Comparison of ENCODE assay signal across 14 mouse cellular contexts in genomic region chr17:43362881-43363280, GRCm38 (mm10). TPM values are rescaled to one million over a fixed set of nuclear protein-coding genes. Genes with fewer than 3 reads are reported as not detected.
DNase-seq lines count a peak whose midpoint lies in the region; ATAC-seq lines count a peak whose summit lies in the region.
"Had no signal": no experiment of that assay in that cellular context is flagged by ENCODE, and none has a peak within 500 bp of the region (broad histone marks: within the 10 kb centered on the region; RNA-seq: fewer than 3 reads in every experiment).

No protein-coding gene starts in this region.

- H3K4me2 ChIP-seq in kidney, embryonic 15.5 days, result peak overlapping the region; percentile 43
- H3K4me2 ChIP-seq in lung, embryonic 15.5 days, result peak overlapping the region; percentile 50
- H3K4me2 ChIP-seq in intestine, embryonic 15.5 days (replicated peaks), result peak overlapping the region; percentile 14; the same call in 1 of the 2 replicates

- no peak overlapping the region for H3K9ac ChIP-seq in kidney, embryonic 15.5 days
- H3K9ac ChIP-seq in lung, embryonic 15.5 days, result no peak overlapping the region
- H3K9ac ChIP-seq in intestine, embryonic 15.5 days, result no peak overlapping the region
- H3K9ac ChIP-seq: liver, embryonic 14.5 days had no signal

- peaks cover 57% of the 10 kb centered on the region for H3K4me1 ChIP-seq in heart, embryonic 10.5 days
- H3K4me1 ChIP-seq in kidney, embryonic 15.5 days, result peaks cover 59% of the 10 kb centered on the region
- H3K4me1 ChIP-seq in lung, embryonic 15.5 days, result peaks cover 37% of the 10 kb centered on the region
- 0 out of 2 replicates have a peak, but pooled peaks cover 9% of the 10 kb centered on the region for H3K4me1 ChIP-seq in intestine, embryonic 15.5 days (replicated peaks)

- H3K27me3 ChIP-seq in heart, embryonic 10.5 days (ENCODE audit: insufficient read depth, poor library complexity, severe bottlenecking), result 0 out of 2 replicates have a peak, but pooled peaks cover 5% of the 10 kb centered on the region
- H3K27me3 ChIP-seq in kidney, embryonic 15.5 days, result no peaks in the 10 kb centered on the region
- no peaks in the 10 kb centered on the region for H3K27me3 ChIP-seq in lung, embryonic 15.5 days
- H3K27me3 ChIP-seq in intestine, embryonic 15.5 days (replicated peaks), result no peaks in the 10 kb centered on the region

- H3K36me3 ChIP-seq in heart, embryonic 10.5 days, result no peaks in the 10 kb centered on the region
- no peaks in the 10 kb centered on the region for H3K36me3 ChIP-seq in kidney, embryonic 15.5 days
- H3K36me3 ChIP-seq in lung, embryonic 15.5 days, result no peaks in the 10 kb centered on the region
- no peaks in the 10 kb centered on the region for H3K36me3 ChIP-seq in intestine, embryonic 15.5 days
- H3K36me3 ChIP-seq: midbrain, embryonic 10.5 days had no signal

- ATAC-seq in kidney, embryonic 15.5 days (replicated peaks; ENCODE audit: low FRiP score), result no peak
- no peak for ATAC-seq in lung, embryonic 15.5 days (ENCODE audit: borderline replicate concordance, extremely low read depth, low FRiP score, low TSS enrichment)
- ATAC-seq in intestine, embryonic 15.5 days, result no peak

- no peak for DNase-seq in heart, embryonic 10.5 days (ENCODE audit: low spot score)
- no peak for DNase-seq in heart, postnatal 14 days
- DNase-seq in kidney, postnatal 25 days, result no peak
- DNase-seq in lung, adult 18-20 months, result no peak
- DNase-seq: adrenal gland, postnatal 14 days; B cell, adult 2 months; cerebellum, adult 9-11 months; gastrocnemius, postnatal 36 days; right cerebral cortex, adult 18-20 months had no signal

- no peaks in the 10 kb centered on the region for H3K9me3 ChIP-seq in heart, embryonic 10.5 days
- H3K9me3 ChIP-seq in kidney, embryonic 15.5 days (replicated peaks), result no peaks in the 10 kb centered on the region
- H3K9me3 ChIP-seq in lung, embryonic 15.5 days, result no peaks in the 10 kb centered on the region
- H3K9me3 ChIP-seq in intestine, embryonic 15.5 days, result no peaks in the 10 kb centered on the region
- H3K9me3 ChIP-seq: midbrain, embryonic 10.5 days had no signal

- peak overlapping the region; percentile 32 for H3K4me3 ChIP-seq in heart, embryonic 10.5 days
- H3K4me3 ChIP-seq in kidney, embryonic 15.5 days (replicated peaks), result peak overlapping the region; percentile 23; the same call in 1 of the 2 replicates
- peak overlapping the region; percentile 9; the same call in 1 of the 2 replicates for H3K4me3 ChIP-seq in lung, embryonic 15.5 days
- H3K4me3 ChIP-seq in intestine, embryonic 15.5 days (replicated peaks), result no peak overlapping the region
- H3K4me3 ChIP-seq: midbrain, embryonic 10.5 days had no signal

- WGBS in heart, embryonic 10.5 days, result 54% methylated on average over 6 of the region's 6 CpGs
- 71% methylated on average over 6 of the region's 6 CpGs for WGBS in kidney, embryonic 15.5 days
- 56% methylated on average over 6 of the region's 6 CpGs for WGBS in lung, embryonic 15.5 days
- WGBS in intestine, embryonic 15.5 days, result 67% methylated on average over 6 of the region's 6 CpGs

- H3K27ac ChIP-seq in heart, embryonic 10.5 days, result no peak overlapping the region; the same call in 1 of the 2 replicates
- peak overlapping the region; percentile 24; the same call in 1 of the 2 replicates for H3K27ac ChIP-seq in kidney, embryonic 15.5 days
- no peak overlapping the region for H3K27ac ChIP-seq in lung, embryonic 15.5 days
- no peak overlapping the region for H3K27ac ChIP-seq in intestine, embryonic 15.5 days
- H3K27ac ChIP-seq: liver, embryonic 14.5 days; midbrain, embryonic 10.5 days had no signal

- intact Hi-C loops in heart, postnatal 14 days (cut with DNase I), result loop anchor here (5.0 kb wide), 1 partner anchor 39 kb away; no protein-coding TSS in a partner anchor

RNA-seq across cellular contexts. Expression of gene Adgrf5, which starts 2.6 kb away (rescaled TPM):
- 12.6 and 19.4 TPM in 2 replicates for polyA plus RNA-seq in heart, embryonic 10.5 days (2016; fragmentation: Nextera tagmentation; extraction: Ambion mirVana)
- 100 to 1,000 TPM; 256 to 273 TPM for total RNA-seq in heart, postnatal 14 days (2021)
- 21.6 and 21.8 TPM in 2 replicates for polyA plus RNA-seq in kidney, embryonic 15.5 days (2015; fragmentation: Nextera tagmentation; extraction: Ambion mirVana)
- 19.0 and 25.0 TPM in 2 replicates for polyA plus RNA-seq in lung, embryonic 15.5 days (2015; fragmentation: Nextera tagmentation; extraction: Ambion mirVana)
- 11.6 and 11.8 TPM in 2 replicates for polyA plus RNA-seq in intestine, embryonic 15.5 days (2015; fragmentation: Nextera tagmentation; extraction: Ambion mirVana)
